Mouse (Mus musculus): ENCODE measurements around the gene Flvcr2.

Gene Flvcr2

DNA sequence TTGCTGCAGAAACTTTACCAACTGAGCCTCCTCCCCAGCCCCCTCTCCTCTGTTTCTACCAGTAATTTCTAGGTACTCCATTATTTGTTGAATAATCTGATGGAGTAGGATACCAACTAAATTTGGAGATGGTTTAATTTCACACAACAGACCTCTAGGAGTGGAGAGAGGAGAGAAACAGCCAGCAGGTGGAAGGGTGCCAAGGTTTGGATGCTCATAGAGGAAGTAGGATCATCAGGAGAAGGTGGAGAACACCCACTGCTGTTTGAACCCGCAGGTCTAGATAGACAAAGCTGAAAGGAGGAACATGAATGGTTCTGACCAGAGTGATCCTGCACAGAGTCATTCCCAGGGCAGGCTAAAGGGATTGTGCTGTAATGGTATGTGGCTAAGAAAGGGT lies 49.2 kb downstream of the Flvcr2 start:
- DNase-seq (ENCODE audit: low spot score): no peak

DNA sequence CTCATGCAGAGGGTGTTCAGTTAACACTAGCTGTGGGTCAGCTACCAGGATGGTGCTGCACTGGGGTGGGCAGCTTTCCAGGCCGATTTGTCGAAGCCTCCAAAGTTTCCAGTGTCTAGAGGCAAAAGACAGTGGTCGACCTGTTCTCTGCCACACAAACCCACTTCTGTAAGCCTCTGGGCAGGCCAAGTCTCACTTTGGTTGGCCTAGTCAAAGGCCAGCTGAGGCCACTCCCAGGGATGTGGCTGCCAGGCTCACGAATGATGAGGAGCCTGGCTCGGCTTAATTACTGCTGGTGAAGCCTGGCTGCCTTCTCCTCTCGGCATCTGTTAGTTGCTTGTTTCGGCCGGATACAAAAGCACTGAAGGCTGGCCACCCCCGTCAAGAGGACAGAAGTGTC lies 53.7 kb downstream of the Flvcr2 start:
- DNase-seq (ENCODE audit: low spot score): no peak

DNA sequence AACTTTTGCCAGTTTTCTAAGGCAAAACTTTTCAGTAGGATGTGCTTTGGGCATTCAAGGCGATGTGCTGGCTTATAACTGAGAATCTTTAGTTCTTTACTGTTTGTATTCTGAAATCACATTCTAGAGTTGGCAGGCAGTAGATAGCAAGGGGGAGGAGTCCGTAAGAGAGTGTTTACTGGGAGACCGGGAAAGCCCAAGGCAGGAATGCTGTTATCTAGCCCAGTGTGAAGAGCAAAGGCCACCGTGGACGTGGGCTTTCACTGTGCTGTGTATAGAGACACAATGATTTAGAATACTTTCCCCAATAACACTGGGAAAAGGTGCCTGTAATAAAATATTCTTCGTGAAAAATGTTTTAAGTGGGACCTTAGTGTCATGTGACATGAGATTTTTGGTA lies 63.4 kb downstream of the Flvcr2 start:
- DNase-seq (ENCODE audit: low spot score): no peak

DNA sequence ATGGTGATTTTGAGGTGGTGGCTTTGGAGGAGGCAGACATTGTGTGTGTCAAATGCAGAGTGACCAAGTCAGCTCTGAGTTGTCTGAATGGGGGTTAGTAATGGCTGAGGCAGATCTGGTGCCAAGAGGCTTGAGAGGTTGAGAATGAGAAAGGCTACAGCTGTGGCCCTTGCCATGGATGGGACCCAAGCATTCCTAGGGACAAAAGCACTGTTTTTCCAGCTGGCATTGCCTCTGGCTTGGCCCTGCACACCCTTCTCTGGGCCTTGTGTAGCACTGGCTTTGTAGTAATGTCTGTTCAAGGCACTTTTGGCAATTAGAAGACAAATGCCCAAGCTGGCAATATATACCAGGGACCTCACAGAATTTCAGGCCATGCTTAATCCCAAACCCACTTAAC lies 64.6 kb downstream of the Flvcr2 start:
- DNase-seq (ENCODE audit: low spot score): no peak

DNA sequence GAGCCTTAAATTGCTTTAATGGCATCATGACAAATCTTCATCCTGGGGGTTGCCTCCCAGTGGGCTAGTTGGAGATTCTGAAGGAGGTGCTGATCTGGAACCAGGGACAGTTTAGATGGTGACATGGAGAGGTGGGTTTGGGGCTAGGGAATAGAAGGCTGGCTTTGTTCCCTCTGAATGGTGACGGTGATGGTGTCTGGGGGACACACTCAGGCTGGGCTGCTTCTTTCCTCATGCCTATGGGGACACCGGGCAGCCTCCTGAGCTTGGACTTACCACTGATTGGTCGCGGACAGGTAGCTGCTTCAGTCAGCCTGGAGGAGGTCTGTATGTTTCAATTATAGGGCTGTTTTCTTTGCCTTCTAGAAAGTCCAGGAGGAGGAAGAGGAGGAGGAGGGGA lies 65.3 kb downstream of the Flvcr2 start:
- no peak for DNase-seq (ENCODE audit: low spot score)

DNA sequence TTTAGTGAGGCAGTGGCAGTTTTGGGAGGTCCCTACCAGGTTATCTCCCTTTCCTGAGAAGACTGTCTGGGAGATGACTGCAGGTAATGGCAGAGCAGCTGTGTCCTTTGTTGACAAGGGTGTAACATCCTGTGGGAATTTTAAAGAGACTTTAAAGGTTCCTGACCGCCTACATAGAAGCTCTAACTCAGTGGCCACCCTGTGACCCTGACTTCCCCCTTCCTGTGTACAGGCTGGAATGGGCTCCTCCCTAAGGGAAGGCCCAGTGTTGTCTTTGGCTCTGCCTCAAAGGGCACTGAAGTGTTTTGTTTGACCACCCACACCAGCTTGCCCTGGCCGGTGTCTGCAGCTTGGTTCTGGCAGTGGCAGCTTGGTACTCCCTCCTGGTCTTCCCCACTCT lies 67.3 kb downstream of the Flvcr2 start:
- DNase-seq (ENCODE audit: low spot score): no peak

DNA sequence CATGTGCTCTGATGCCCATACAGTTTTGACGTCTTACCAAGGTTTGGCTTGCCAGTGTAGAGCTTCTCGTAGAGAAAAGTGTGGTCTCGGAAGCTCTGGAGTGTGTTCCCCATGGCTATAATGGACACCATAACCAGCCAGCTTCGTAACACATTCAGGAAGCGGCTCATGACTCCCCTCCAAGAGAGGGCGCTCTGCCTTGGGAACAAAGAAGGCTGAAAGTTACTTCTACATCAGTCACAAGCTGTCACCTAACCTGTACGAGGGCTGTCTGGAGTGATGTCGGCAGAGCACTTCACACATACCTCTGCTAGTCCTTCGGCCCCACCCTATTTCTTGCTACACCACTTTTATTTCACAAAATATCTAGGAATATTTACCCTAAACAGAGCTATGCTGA lies 75.7 kb downstream of the Flvcr2 start:
- no peak for DNase-seq (ENCODE audit: low spot score)

DNA sequence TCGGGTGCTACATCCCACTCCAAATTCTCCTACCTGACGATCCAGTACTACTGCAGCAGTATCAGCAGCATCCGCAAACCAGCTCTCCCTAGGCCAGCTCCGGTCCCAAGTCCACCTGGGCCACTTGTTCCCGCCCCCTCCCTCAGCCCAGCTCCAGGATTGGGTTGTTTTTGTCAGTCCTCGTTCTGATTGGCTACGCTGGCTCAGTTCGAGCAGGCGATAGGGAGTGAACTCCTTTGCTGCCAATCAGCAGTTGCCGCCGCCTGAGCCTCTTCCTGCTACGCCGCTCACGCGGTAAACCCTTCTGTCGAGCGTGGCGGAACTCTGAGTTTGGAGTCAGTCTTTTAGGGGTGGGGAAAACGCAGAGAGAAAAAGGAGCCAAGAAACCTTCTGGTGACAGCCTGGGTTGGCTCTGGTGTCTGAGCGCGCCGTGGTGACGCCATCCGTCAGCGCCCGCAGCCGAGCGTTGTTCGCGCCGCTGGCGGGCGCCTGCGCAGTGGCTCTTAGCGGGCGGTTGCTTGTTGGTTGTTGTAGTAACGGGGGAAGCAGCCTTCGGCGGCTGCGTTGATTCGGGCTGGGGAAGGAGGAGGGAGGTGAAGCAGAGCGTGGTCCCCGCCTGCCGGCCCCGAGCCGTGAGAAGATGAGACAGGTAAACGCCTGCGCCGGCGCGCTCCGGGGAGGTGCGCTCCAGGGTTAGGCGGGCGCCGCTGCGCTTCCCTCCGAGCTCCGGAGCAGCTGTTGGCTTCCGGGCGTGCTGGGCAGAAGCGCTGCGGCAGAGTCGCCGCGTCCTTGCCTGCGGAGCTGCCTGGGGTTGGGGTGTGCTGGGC lies 78.3 kb downstream of the Flvcr2 start, which contains the start of the genes Erg28 and Ttll5:
Erg28 (minus strand) TSS at position 113 of the 827 bp plus-strand sequence.
Ttll5 (plus strand) TSS at position 222 of the 827 bp plus-strand sequence.
- peak; percentile 81 for DNase-seq (ENCODE audit: low spot score)

DNA sequence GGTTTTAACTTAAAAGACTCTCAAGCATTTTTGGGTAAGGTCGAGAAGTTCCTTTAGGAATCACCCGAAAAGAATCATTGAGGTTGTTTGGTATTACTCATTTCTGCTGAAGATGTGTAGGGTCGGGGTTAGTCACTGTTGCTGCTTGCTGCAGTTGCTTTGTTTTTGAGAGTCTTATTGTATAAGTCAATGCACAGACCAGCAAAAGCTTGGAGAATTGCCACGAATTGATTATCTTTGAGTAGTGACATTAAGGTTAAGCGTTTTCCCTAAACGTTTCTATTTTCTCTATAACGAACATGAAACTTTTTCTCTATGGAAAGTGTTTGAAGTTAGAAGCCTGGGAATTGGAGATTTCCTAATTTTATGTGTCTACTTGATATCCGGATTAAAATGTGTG lies 79.0 kb downstream of the Flvcr2 start:
- DNase-seq (ENCODE audit: low spot score): no peak

DNA sequence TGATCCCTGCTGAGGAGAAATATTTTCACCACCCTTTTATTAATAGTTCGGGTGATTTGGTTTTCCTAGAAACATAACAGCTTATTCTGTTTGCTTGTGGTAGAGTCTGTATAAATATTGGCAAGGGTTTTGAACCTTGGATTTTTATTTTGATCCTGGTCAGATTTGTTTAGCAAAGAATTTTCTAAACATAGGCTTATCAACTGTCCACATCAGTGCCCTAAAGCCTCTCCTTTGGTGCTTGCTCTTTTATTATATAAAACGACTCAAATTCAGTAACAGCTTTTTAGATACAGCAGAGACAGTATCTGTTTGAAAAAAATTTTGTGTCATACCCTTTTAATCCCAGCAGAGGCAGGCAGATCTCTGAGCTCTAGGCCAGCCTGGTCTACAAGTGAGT lies 79.5 kb downstream of the Flvcr2 start:
- DNase-seq (ENCODE audit: low spot score): no peak

DNA sequence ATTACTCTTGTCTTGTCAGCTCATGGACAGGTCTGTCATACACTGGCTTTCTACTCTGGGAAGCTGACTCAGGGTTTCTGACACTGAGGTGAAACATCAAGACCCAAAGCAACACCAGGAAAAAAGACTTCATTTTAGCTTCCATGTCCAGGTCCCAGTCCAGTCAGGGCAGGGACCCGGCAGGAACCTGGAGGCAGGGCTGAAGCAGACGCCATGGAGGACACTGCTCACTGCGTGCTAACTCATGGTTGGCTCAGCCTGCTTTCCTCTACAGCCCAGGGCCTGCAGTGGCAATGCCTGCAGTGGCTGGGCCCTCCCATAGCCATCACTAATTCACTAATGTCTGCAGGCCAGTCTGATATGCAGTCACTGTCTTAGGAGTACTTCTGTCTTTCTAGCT lies 82.5 kb downstream of the Flvcr2 start:
- DNase-seq (ENCODE audit: low spot score): no peak

DNA sequence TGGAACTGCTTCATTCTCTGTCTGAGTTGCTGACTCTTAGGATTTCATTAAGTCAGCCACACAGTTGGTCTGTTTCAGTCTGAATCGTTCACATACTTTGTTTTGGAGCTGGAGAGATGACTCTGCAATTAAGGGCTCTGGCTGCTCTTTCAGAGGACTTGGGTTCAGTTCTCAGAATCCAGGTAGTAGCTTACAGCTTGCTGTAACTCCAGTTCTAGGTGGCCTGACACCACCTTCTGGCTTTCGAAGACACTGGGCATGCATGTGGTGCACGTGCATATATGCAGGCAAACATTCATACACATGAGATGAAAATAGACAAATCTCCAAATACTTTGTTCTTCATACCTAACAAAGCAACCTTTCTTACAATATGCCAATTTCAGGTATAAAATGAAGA lies 83.5 kb downstream of the Flvcr2 start:
- no peak for DNase-seq (ENCODE audit: low spot score)

DNA sequence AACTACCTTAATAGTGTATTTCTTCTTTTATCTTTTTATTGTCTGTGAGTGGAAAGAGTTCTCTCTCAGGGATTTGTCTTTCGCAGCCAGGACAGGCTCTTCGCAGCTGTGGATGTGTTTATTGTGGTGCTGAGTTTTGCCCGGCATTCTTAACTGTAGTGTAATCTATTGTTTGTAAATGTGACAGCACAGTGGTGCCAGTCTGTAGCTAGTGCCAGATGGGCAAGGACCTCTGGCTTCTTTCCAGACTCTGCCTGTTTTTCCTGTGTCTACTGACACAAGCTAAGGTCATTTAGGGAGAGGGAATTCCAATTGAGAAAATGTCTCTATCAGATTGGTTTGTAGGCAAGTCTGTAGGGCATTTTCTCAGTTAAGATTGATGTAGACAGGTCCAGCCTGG lies 84.4 kb downstream of the Flvcr2 start:
- DNase-seq (ENCODE audit: low spot score): no peak

DNA sequence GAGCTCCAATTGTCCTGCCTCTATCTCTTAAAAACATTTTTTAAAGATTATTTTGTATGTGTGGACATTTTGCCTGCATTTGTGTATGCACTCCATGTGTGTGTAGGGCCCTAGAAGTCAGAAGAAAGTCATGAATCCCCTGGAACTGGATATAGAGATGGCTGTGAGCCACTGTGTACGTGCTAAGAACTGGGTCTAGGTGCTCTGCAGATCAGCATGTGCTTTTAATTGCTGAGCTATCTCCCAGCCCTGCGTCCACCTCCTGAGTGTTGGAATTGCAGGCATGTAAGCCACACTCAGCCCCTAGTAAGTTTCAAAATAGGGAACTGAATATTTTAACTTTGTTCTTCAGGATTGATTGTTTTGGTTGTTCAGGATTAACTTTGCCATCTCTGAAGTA lies 88.2 kb downstream of the Flvcr2 start:
- DNase-seq (ENCODE audit: low spot score): no peak

DNA sequence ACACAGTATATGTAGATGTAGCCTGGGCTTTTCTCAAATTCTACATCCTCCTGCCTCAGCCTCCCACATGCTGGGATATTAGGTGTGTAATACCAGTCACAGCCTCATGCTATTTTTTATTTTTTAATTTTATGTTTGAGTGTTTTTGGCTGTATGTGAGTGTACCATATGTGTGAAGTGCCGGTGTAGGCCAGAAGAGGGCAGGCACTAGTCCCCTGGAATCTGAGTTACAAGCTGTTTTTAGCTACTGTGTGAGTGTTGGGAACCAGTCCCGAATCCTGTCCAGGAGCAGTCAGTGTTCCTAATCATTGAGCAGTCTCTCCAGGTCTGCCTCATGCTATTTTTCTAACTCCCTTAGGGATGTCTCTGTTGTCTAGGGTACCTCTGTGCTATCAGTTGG lies 91.4 kb downstream of the Flvcr2 start:
- no peak for DNase-seq (ENCODE audit: low spot score)

DNA sequence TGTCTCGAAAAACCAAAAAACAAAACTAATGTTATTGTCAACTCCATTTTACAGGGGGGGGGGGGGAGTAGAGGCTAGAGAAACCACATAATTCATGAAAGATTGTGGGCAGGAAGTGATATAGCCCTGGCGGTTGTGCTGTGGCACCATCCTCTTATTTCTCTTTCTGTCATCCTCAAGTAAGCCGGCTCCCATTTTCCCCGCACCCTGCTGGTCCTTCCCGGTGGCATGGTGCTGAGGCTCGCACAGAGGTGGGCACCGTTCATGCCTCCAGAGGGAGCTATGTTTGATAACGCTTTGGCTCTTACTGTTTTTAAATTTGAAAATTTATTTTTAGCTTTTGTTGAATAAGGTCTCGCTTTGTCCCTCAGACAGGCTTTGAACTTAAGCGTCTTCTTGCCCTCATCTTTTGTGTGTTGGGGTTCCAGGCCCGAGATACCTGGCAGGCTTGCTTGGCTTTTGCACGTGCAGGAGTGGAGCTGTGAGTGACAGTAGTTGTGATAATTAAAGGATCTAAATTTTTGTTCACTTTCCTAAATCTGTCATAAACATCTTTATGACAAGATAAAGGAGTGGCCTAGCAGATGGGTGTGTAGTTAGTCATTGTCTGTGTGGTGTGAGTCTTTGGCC lies 93.1 kb downstream of the Flvcr2 start:
- DNase-seq (ENCODE audit: low spot score): no peak

DNA sequence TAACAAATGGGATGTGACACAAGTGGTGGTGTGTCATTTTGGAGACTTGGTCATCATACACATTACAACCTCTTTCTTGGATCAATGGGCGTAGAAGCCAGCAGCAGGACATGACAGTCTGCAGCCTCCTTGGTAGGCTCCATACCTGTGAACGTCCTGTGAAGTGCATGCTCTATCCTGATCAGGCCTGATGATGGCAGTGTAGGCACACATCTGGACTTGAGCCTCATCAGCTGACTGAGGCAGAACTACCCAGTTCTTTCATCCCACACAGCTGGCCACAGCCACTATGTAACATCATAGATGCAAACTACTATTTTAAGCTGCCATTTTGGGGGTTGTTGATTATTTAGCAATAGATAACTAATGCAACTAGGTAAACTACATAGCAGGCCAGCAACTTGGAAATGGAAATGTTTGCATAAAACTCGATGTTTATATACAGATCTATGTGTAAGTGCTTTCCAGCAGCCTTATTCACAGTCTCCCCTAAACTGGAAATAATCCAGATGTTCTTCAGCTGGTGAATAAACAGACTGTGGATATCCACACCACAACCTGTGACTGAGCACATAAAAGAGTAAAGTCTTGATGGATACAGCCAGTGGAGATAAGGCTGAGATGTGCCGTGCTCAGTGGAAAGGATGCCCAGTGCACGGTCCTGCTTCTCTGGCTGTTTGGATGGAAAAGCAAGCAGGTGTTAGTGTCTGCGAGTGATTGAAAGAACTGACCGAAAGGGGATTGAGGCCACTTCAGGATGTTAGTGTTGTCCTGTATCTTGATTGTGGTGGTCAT lies 102.0 kb downstream of the Flvcr2 start:
- no peak for DNase-seq (ENCODE audit: low spot score)

DNA sequence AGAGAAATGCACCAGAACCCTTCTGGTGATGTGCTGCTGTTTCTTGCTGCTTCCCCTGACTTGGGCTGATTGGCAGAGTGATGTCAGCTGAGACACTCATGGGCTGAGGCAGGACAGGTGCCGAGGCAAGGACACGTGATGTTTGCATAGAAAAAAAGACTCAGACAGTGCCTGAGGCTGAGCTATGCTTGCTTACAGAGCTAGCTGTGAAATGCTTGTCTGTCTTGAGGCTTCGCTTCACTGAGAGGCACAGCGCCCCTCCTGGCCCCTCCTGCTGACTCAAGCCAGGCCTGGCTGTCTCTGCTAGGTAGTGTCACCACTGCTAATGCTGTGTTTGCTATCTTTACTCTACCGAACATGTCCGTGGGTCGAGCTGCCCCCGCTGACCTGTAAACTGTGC lies 104.3 kb downstream of the Flvcr2 start:
- DNase-seq (ENCODE audit: low spot score): no peak

DNA sequence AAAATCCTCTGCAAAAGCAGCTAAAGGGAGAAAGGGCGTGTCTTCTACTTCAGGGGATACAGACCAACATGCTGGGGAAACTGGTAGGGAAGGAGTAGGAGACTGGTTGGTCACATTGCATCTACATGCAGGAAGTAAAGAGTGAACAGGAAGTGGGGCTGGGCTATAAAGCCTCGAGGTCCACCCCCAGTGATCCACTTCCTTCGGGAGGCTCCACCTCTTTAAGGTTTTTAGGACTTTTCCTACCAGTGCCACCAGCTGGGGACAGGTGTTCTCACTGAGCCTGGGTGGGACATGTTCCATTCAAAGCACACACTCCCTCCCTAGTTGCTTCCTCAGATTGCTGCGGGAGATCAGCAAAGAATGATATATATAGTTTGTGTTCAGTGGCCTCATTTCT lies 107.5 kb downstream of the Flvcr2 start:
- DNase-seq (ENCODE audit: low spot score): no peak

DNA sequence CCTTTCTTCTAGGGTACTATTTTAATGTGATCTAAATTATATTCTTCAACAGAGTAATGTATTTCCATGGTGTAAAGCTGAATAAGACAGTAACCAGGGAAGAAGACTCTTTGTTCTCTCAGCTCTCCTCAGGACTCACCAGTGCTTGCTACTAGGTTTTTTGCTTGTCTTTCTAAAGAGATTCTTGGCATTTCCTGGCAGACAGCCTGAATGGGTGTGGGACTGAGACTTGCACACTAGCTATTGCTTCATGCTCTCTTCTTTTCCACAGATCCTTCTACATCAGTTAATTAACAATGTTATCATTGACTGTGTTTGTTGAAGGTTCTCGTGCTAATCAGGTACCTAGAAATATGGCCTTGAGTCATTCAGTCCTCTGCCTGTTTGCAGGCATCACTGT lies 107.9 kb downstream of the Flvcr2 start:
- DNase-seq (ENCODE audit: low spot score): no peak

DNA sequence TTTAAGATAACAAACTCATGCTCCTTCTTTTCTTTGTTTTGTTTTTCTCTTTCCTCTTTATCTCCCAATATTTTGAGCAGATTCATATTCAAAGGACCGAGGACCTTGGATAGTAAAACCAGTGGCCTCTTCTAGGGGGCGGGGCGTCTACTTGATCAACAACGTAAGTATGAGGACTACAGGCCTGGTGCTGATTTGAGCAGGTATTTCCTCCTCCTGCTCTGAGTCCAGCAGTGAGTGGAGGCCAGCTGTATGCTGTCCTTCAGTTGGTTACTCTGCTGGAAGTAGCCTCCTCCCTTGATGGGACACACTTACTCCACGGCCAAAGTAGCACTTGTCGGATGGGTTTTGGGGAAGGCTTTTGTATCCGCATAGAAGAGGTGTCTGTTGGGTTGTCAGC lies 111.0 kb downstream of the Flvcr2 start:
- no peak for DNase-seq (ENCODE audit: low spot score)

DNA sequence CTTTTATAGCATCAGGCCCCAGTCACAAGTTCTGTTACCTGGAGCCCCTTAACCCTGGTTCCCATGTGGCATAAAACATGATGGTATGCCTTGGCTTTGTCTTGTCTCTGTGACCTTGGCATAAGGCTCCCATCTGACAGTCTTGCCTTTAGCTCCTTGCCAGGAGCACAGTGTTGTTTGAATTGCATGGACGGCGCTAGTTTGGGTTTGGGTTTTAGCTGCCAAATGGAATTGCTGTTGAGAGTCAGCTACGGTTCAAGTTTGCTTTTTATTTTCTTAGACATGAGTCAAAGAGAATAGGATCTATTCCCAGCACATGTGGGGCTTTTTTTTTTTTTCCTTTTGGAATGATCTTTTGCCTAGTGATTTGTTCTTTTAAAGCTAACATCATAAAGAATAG lies 112.8 kb downstream of the Flvcr2 start:
- no peak for DNase-seq (ENCODE audit: low spot score)
